Mouse (Mus musculus) megakaryocyte, embryonic 14.5 days (primary cell): ENCODE measurements around the gene Drg1.
"Not testable (repeated sequence)": the region's sequence is repeated elsewhere in the genome, so short reads cannot be mapped to it uniquely, and the experiment has no call there.

Source experiments
- FLI1 ChIP-seq: IDR thresholded peaks from 2 replicates; pipeline ENCODE4 v1.6.1; 2012; ENCODE audit warnings: low read length, inconsistent platforms, mixed read lengths
- GATA1 ChIP-seq: IDR thresholded peaks from 3 replicates; pipeline ENCODE4 v1.6.1; 2012; ENCODE audit warnings: mixed read lengths, low read length, inconsistent platforms, borderline replicate concordance

- TF ChIP-seq FLI1, GATA1: not testable (repeated sequence)
These were observed 85.6 kb downstream of the Drg1 start for GRCm38 (mm10) chr11:3180510-3181160.
